Mouse (Mus musculus): Measurements from ENCODE around the gene Ephb1. TPM values are rescaled to one million over a fixed set of nuclear protein-coding genes. Genes with fewer than 3 reads are reported as not detected.

Ephb1 gene
- total RNA-seq, 2 experiments from 2014 or later, result 23.4 to 26.7 TPM

DNA sequence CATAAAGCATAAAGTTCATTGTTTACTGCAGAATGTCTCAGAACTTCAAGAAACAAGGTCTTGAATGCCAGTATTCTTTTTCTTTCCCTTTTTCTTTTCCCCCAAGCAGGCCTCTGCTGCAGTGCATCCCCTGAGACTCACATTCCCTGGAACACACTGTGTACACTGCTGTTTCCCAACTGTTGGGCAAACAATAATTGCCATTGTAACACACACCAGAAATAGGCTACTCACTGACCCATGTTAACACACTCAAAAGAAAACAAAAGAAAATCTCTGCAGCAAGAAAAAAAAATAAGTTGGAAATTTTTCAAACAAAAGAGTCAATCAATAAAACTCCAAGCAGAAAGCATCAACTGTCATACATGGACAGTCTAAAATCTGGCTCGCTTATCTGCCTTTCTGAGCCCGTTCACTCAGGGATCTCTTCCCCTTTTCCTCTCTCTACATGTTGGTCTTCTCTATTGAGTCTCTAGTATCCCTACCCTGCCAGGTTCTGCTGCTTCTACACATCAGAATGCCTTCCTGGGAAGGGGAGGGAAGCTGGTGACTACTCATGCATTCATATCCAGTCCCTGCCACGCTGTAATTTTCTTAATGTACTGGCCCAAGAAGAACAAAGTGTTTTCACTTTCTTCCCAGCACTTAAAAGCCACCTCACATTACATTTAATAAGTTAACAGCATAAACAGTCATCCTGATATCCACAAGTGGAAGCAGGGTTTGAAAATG lies 285.2 kb downstream of the Ephb1 start:
- Histone ChIP-seq H3K4me3 (no peak overlapping the region), H3K27ac (no peak overlapping the region)
- TF ChIP-seq CTCF (IDR thresholded peaks at IDR 0.05), result no peak
- no peak for DNase-seq (ENCODE audit: extremely low spot score in 1 of 2, low spot score in 2 of 2)
- intact Hi-C loops (cut with DNase I), result no loop called here

- intact Hi-C loops (cut with DNase I), result no loop called here
- Histone ChIP-seq H3K27ac (no peak overlapping the region), H3K4me3 (no peak overlapping the region)
- TF ChIP-seq CTCF (IDR thresholded peaks at IDR 0.05), result no peak
- DNase-seq (ENCODE audit: extremely low spot score in 1 of 2, low spot score in 2 of 2), result no peak
Observed at GRCm38 (mm10) chr9:102066601-102067000, 287.9 kb downstream of the Ephb1 start.

DNA sequence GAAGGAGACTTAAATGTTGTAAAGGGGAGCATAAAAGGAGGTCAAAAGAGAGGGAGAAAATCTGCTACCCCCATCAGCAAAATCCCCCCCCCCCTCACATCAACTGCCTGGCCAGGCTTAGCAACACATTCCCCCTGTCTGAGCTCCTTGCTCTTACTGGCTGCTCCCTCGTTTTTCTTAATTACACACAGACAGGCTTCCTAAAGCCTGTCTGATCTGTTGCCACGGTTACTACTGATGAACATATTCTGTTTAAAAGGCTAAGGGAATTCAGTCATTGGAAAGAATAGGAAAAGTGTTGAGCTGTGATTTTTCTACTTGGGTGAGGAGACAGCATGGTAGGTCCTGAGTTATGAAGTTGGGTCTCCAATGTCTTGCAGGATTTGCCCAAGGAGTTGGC lies 308.6 kb downstream of the Ephb1 start:
- Histone ChIP-seq H3K27ac (no peak overlapping the region), H3K4me3 (no peak overlapping the region)
- intact Hi-C loops (cut with DNase I), result no loop called here
- no peak for DNase-seq (ENCODE audit: extremely low spot score in 1 of 2, low spot score in 2 of 2)
- no peak for TF ChIP-seq CTCF (IDR thresholded peaks at IDR 0.05)

DNA sequence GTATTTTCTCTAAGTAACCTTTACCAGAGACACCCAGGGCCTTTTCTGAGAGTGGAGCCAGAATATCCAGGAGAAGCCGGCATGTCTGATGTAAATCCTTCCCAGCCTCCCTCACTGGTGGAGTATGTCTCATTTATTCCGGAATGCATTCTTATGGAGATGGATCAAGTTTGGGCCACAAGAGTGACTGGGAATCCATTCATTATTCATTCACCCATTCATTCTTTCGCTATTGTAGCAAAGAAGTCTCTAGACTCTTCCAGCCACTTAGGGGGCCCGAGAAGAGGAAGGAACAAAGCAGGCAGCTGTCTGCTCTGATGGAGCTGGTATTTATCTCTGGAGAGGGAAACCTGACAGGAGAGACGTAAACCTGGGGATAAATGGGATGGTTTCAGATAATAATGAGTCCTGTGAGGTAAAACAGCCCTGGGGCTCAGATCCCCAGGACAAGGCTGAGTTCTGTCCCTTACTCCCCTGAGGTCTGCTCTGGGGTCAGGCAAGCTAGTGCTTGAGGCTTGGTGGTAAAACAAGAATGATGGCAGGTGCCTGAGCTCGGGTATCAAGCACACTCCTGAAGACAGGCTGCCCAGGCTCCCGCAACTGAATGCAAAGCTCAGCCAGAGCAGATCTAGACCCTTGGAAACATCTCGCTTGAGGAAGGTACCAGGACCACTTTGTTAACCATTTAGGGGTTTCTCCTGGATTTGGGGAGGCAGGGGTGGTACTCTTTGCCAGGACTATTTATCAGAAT lies 309.2 kb downstream of the Ephb1 start:
- Histone ChIP-seq H3K4me3 (no peak overlapping the region), H3K27ac (no peak overlapping the region)
- no peak for TF ChIP-seq CTCF (IDR thresholded peaks at IDR 0.05)
- DNase-seq (ENCODE audit: extremely low spot score in 1 of 2, low spot score in 2 of 2), result no peak
- intact Hi-C loops (cut with DNase I), result no loop called here

- DNase-seq (ENCODE audit: extremely low spot score in 1 of 2, low spot score in 2 of 2), result no peak
- intact Hi-C loops (cut with DNase I), result no loop called here
- H3K4me3 ChIP-seq, result no peak overlapping the region
- H3K27ac ChIP-seq, result no peak overlapping the region
- TF ChIP-seq CTCF (IDR thresholded peaks at IDR 0.05), result no peak
Observed at GRCm38 (mm10) chr9:102039011-102039733, 315.3 kb downstream of the Ephb1 start.

- intact Hi-C loops (cut with DNase I), result no loop called here
- TF ChIP-seq CTCF (IDR thresholded peaks at IDR 0.05), result no peak; the same call in 1 of the 2 replicates
- Histone ChIP-seq H3K27ac (no peak overlapping the region), H3K4me3 (no peak overlapping the region)
- DNase-seq (ENCODE audit: extremely low spot score in 1 of 2, low spot score in 2 of 2), result no peak
Observed at GRCm38 (mm10) chr9:102036132-102036531, 318.4 kb downstream of the Ephb1 start.

- intact Hi-C loops (cut with DNase I), result no loop called here
- Histone ChIP-seq H3K4me3 (no peak overlapping the region), H3K27ac (no peak overlapping the region)
- TF ChIP-seq CTCF (IDR thresholded peaks at IDR 0.05), result no peak
- no peak for DNase-seq (ENCODE audit: extremely low spot score in 1 of 2, low spot score in 2 of 2)
Observed at GRCm38 (mm10) chr9:102033231-102033630, 321.3 kb downstream of the Ephb1 start.

- no peak overlapping the region for H3K4me3 ChIP-seq
- no peak for TF ChIP-seq CTCF (IDR thresholded peaks at IDR 0.05)
- DNase-seq (ENCODE audit: extremely low spot score in 1 of 2, low spot score in 2 of 2), result no peak
- no peak overlapping the region for H3K27ac ChIP-seq
- intact Hi-C loops (cut with DNase I), result no loop called here
Observed at GRCm38 (mm10) chr9:102032376-102032775, 322.1 kb downstream of the Ephb1 start.

- intact Hi-C loops (cut with DNase I), result no loop called here
- DNase-seq (ENCODE audit: extremely low spot score in 1 of 2, low spot score in 2 of 2), result no peak
- H3K27ac ChIP-seq, result no peak overlapping the region
- no peak overlapping the region for H3K4me3 ChIP-seq
- no peak for TF ChIP-seq CTCF (IDR thresholded peaks at IDR 0.05)
Observed at GRCm38 (mm10) chr9:102029661-102030060, 324.8 kb downstream of the Ephb1 start.

GRCm38 (mm10) chr9:102026136-102026535 lies 328.4 kb downstream of the Ephb1 start:
- Histone ChIP-seq H3K4me3 (no peak overlapping the region), H3K27ac (no peak overlapping the region)
- no peak for DNase-seq (ENCODE audit: extremely low spot score in 1 of 2, low spot score in 2 of 2)
- TF ChIP-seq CTCF (IDR thresholded peaks at IDR 0.05), result no peak
- intact Hi-C loops (cut with DNase I), result no loop called here

GRCm38 (mm10) chr9:102025141-102025540 lies 329.4 kb downstream of the Ephb1 start:
- H3K4me3 ChIP-seq, result no peak overlapping the region
- intact Hi-C loops (cut with DNase I), result no loop called here
- H3K27ac ChIP-seq, result no peak overlapping the region
- TF ChIP-seq CTCF (IDR thresholded peaks at IDR 0.05), result no peak
- DNase-seq (ENCODE audit: extremely low spot score in 1 of 2, low spot score in 2 of 2), result no peak

- intact Hi-C loops (cut with DNase I), result no loop called here
- no peak for DNase-seq (ENCODE audit: extremely low spot score in 1 of 2, low spot score in 2 of 2)
- no peak overlapping the region for H3K27ac ChIP-seq
- TF ChIP-seq CTCF (IDR thresholded peaks at IDR 0.05), result no peak
- no peak overlapping the region for H3K4me3 ChIP-seq
Observed at GRCm38 (mm10) chr9:102015516-102015915, 339.0 kb downstream of the Ephb1 start.
